Mouse (Mus musculus) ES-E14 (cell line): ENCODE results near the gene Rps6kc1. TPM values are rescaled to one million over a fixed set of nuclear protein-coding genes. Genes with fewer than 3 reads are reported as not detected.

Experiments
- DNase-seq: peaks from one replicate; pipeline ENCODE4 v3.0.0-alpha.2; 2013; ENCODE audit warnings: low read depth, low spot score
- H3K27ac ChIP-seq: 2 replicates; pipeline ENCODE4 v1.5.1; 2012; ENCODE audit warnings: low read depth, mild to moderate bottlenecking, low read length, moderate library complexity, mixed read lengths; ENCODE audit not compliant: poor library complexity, insufficient read depth, severe bottlenecking
- H3K36me3 ChIP-seq: 2 replicates; pipeline ENCODE4 v1.6.1; 2012; ENCODE audit warnings: mild to moderate bottlenecking, low read length, moderate library complexity, mixed read lengths; ENCODE audit not compliant: control insufficient read depth, poor library complexity, insufficient read depth, severe bottlenecking
- H3K4me1 ChIP-seq, 2 experiments: fragments of 150-350 bp in 1 of 2; sonication (generic) in 1 of 2; 2 replicates each; pipeline ENCODE4 v1.6.1; 2012; ENCODE audit warnings: low read length in 2 of 2, mild to moderate bottlenecking in 1 of 2, mixed read lengths in 1 of 2; ENCODE audit not compliant: control insufficient read depth in 2 of 2, insufficient read depth in 2 of 2, poor library complexity in 1 of 2
- H3K4me3 ChIP-seq, 2 experiments: fragments of 150-350 bp in 1 of 2; sonication (generic) in 1 of 2; 2 replicates each; pipeline ENCODE4 v1.5.1; 2012; ENCODE audit warnings: low read length in 2 of 2, low read depth in 1 of 2, mild to moderate bottlenecking in 1 of 2, mixed read lengths in 1 of 2; ENCODE audit not compliant: insufficient read depth in 1 of 2, poor library complexity in 1 of 2, severe bottlenecking in 1 of 2
- H3K9ac ChIP-seq: 2 replicates; pipeline ENCODE4 v1.6.1; 2012; ENCODE audit warnings: low read depth, mild to moderate bottlenecking, low read length, mixed read lengths; ENCODE audit not compliant: poor library complexity, insufficient read depth, severe bottlenecking
- H3K9me3 ChIP-seq: fragments of 150-350 bp; sonication (generic); 2 replicates; pipeline ENCODE4 v1.6.1; 2012; ENCODE audit warnings: low read depth, mild to moderate bottlenecking, low read length; ENCODE audit not compliant: control insufficient read depth, insufficient read depth
- CHD2 ChIP-seq: IDR thresholded peaks from 2 replicates; pipeline ENCODE4 v1.6.1; 2014; ENCODE audit warnings: mild to moderate bottlenecking, low read depth, low read length, inconsistent platforms
- HCFC1 ChIP-seq: IDR thresholded peaks from 2 replicates; pipeline ENCODE4 v1.6.1; 2012; ENCODE audit warnings: low read length, inconsistent platforms, borderline replicate concordance; ENCODE audit not compliant: insufficient read depth
- MAFK ChIP-seq: IDR thresholded peaks from 2 replicates; pipeline ENCODE4 v1.6.1; 2014; ENCODE audit warnings: mild to moderate bottlenecking, low read depth, low read length, inconsistent platforms; ENCODE audit not compliant: insufficient read depth
- ZC3H11A ChIP-seq: IDR thresholded peaks from 2 replicates; pipeline ENCODE4 v1.6.1; 2012; ENCODE audit warnings: low read depth, mild to moderate bottlenecking, inconsistent platforms, low read length, borderline replicate concordance
- ZNF384 ChIP-seq: IDR thresholded peaks from 2 replicates; pipeline ENCODE4 v1.6.1; 2012; ENCODE audit warnings: low read depth, low read length, inconsistent platforms
- in situ Hi-C, 2 experiments: fragments of 600-800 bp; cut with MboI; formaldehyde crosslinking; loops; one replicate each; pipeline ENCODE4 v1.15.1; 2025; ENCODE audit warnings: low sequenced_read_pairs in 2 of 2, inconsistent platforms in 1 of 2; ENCODE audit not compliant: unreplicated experiment in 2 of 2
- total RNA-seq: library from RNA; depleted of rRNA; stranded (reverse); fragments of 300-350 nt; gene quantifications from 2 replicates; pipeline ENCODE4 v1.2.3, GENCODE M21; 2012

Rps6kc1 gene
- total RNA-seq, 1 experiment = 19.3 TPM

DNA sequence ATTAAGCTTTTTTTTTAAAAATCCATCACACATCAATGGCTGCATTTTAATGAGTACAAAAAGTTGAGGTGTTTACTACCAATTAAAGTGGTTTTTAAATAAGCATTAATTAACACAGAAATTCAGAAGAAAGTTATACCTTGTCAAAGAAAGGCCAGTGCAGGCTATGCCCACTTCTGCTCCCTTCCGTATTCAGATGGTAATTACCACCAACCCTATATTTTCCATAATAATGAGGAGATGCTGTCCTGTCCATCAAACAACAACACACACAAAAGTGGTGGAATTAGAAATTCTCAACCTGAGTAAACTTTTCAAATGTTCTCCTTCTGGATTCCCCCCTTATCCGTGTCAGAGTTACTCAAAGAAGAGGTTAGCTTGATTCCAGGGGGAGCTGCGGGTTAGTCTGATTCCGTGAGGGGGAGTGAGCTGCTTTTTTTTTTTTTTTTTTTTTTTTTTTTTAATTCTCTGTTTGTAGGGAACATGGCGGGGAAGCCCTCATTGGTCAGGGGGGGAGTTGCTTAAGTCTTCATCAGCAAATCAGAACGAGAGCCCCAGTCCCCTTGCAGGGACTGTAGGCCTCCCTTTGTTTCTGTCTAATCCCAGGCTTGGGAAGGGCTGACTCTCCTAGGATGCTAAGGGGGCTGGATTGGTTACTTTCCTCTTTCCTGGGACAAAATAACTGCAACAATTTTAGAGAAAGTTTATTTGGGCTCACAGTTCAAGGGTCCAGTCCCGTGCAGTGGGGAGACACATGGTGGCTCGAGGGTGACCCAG, 159.6 kb downstream of the Rps6kc1 start:
- Histone ChIP-seq H3K9ac (no peak overlapping the region), H3K9me3 (no peaks in the 10 kb centered on the region), H3K27ac (no peak overlapping the region), H3K4me3 (no peak overlapping the region), H3K36me3 (no peaks in the 10 kb centered on the region), H3K4me1 (no peaks in the 10 kb centered on the region)
- in situ Hi-C loops = no loop called here
- TF ChIP-seq ZNF384 (peak; percentile 82), HCFC1 (no peak)
- no peak for DNase-seq

DNA sequence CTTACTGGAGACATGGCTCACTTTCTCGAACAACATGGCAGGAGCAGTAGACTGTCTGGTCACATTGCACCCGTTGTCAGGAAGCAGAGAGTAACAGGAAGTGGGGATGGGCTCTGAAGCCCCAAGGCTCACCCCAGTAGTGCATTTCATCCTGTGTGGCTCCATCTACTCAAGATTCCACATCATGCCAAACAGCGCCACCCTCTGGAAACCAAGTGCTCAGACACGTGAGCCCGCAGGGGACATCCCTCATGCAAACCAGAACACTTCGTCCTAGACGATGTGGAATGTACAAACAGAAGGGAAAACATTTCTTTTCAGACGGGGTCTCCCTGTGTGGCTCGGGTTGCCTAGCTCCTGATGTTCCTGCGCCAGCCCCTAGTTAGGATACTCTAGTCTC, 162.6 kb downstream of the Rps6kc1 start:
- in situ Hi-C loops = no loop called here
- DNase-seq = no peak
- H3K9me3 ChIP-seq = no peaks in the 10 kb centered on the region
- H3K36me3 ChIP-seq = no peaks in the 10 kb centered on the region
- no peaks in the 10 kb centered on the region for H3K4me1 ChIP-seq
- H3K9ac ChIP-seq = no peak overlapping the region
- TF ChIP-seq ZC3H11A = no peak; the same call in 1 of the 2 replicates
- no peak for TF ChIP-seq CHD2
- TF ChIP-seq HCFC1 = no peak
- TF ChIP-seq MAFK = no peak
- TF ChIP-seq ZNF384 = no peak
- H3K4me3 ChIP-seq = no peak overlapping the region
- H3K27ac ChIP-seq = no peak overlapping the region

DNA sequence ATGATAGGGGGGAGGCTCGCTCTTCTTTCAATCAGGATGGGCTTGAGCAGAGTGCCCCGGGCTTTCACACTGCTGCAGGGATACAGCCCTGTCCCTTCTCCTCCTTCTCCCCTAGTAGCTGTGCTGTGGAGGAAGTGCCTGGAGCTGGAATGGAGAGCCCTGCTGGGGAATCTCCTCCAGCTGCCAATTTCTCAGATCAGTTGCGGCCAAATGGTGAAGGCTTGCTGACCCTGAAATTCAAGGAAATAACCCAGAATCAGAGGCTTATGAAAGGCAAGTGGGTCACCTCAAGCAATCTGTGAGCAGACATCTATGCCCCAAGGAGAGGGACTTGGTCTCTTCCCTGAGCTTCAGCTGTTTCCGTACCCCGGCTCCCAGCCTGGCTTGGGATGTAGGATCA, 170.1 kb downstream of the Rps6kc1 start:
- H3K9ac ChIP-seq = no peak overlapping the region
- no peaks in the 10 kb centered on the region for H3K4me1 ChIP-seq
- H3K27ac ChIP-seq = no peak overlapping the region
- no peak overlapping the region for H3K4me3 ChIP-seq
- no peak for DNase-seq
- no peaks in the 10 kb centered on the region for H3K9me3 ChIP-seq
- H3K36me3 ChIP-seq = no peaks in the 10 kb centered on the region
- in situ Hi-C loops = no loop called here
- no peak for TF ChIP-seq MAFK
- no peak for TF ChIP-seq HCFC1
- TF ChIP-seq ZC3H11A = no peak
- TF ChIP-seq ZNF384 = no peak
- no peak for TF ChIP-seq CHD2

DNA sequence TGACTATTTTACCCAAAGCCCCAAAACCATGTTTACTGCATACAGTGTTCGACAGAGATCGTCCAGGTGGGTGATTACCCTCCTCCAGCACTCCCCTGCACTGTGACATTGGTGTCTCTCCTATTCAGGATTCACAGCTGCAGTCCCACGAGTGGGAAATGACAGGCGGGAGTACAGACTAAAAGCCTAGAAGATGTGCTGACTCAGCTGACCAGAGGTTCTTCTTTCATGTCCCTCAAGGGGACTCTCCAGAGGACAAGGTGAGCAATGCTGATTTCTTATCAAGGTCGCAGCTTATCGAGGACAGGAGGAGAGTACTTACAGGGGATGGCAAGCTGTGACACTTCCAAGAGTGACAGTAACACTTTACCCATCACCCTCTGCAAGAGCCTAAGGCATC, 178.8 kb downstream of the Rps6kc1 start:
- Histone ChIP-seq H3K27ac (no peak overlapping the region), H3K9ac (no peak overlapping the region), H3K4me3 (no peak overlapping the region), H3K4me1 (no peaks in the 10 kb centered on the region), H3K36me3 (no peaks in the 10 kb centered on the region), H3K9me3 (no peaks in the 10 kb centered on the region)
- DNase-seq = no peak
- TF ChIP-seq CHD2 (no peak), HCFC1 (no peak), MAFK (peak; percentile 59)
- in situ Hi-C loops = no loop called here

DNA sequence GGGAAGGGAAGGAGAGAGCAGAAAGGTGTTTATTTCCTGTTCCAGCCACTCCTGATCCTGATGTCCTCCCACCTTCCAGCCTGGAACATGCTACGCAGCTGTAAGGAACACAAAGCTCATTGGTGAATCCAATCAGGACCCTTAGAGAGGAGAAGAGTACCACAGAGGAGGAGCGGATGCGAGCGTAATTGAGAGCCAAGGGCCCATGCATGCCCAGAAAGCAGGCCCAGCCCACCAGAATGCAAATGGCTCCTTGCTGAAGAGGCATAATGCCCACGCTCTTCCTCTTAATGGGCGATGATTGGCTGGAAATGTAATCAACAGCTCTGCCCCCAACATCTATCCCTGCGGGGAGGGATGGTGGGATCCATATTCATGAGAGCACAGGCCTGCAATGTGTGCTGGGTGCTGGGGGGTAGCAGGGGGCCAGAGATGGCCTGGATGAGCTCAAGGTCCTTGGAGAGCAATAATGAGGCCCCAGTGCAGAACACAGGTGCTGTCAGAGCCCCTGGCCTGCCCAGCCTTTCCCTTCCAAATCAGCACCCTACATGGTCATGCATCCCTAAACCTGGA, 182.0 kb downstream of the Rps6kc1 start:
- no peaks in the 10 kb centered on the region for H3K4me1 ChIP-seq
- H3K4me3 ChIP-seq = no peak overlapping the region
- no peak for DNase-seq
- H3K9ac ChIP-seq = no peak overlapping the region
- H3K9me3 ChIP-seq = no peaks in the 10 kb centered on the region
- H3K27ac ChIP-seq = no peak overlapping the region
- no peaks in the 10 kb centered on the region for H3K36me3 ChIP-seq
- TF ChIP-seq CHD2 = no peak
- no peak for TF ChIP-seq ZNF384
- TF ChIP-seq HCFC1 = no peak
- no peak for TF ChIP-seq MAFK
- in situ Hi-C loops = no loop called here
